Mouse (Mus musculus): ENCODE results near the gene Misp. TPM values are rescaled to one million over a fixed set of nuclear protein-coding genes. Genes with fewer than 3 reads are reported as not detected.

Gene Misp
- under 1 TPM; 0.64 to 0.95 (median 0.70) TPM for total RNA-seq (2022)

DNA sequence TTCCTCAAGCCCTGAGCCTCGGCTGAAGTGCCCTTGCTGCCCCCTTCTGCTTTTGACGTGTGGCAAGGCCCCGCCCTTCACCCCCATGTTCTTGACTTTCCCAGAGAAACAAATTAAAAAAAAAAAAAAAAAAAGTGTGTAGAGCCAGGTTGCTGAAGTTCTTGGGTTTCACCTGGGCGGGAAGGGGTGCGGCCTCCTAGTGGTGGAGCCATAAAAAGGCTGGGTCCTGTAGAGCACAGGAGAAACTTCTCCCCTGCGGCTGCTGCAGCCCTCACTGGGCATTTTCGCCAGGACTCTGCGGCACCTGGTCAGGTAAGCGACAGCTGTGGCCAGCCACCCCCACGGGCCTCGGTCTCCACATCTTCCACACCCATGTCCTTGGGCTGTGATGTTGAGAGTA, at the start of gene Misp:
TSS of gene Misp (plus strand) at position 208 of the 400 bp plus-strand sequence.
- no peak for DNase-seq

DNA sequence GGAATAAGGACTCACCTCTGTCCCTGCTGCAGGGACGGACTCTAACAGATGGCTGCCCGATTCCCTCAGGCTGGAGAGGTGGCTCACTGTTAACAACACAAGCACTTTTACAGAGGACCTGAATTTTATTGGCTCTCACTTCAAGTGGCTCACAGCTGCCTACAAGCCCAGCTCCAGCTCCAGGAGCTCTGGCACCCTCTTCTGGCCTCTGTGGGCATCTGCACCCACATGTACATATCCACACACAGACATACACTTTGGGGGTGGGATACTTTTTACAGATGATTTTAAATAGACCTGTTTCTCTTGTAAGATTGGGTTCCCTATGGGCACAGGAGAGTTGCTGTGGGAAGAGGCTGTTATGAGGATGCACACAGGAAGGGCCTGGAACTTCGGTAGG, 48.5 kb upstream of the Misp start:
- DNase-seq: no peak

DNA sequence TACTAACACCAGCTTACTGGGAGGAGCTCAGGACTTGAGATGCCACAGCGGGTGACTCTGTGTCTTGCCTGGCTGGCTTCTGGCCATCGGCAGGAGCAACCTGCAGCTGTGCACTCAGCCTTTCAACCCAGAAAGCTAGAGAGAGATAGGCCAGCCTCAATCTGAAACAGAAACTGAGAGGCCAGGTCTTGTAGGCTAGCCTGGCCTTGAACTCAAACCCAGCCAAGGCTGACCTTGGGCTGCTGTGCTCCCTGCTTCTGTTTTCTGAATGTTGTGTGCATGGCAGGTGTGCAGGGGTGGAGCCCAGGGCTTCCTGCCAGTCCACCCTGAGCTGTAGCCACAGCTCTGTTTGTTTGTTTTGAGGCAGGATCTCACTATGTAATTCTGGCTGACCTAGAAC, 47.6 kb upstream of the Misp start:
- DNase-seq: no peak

DNA sequence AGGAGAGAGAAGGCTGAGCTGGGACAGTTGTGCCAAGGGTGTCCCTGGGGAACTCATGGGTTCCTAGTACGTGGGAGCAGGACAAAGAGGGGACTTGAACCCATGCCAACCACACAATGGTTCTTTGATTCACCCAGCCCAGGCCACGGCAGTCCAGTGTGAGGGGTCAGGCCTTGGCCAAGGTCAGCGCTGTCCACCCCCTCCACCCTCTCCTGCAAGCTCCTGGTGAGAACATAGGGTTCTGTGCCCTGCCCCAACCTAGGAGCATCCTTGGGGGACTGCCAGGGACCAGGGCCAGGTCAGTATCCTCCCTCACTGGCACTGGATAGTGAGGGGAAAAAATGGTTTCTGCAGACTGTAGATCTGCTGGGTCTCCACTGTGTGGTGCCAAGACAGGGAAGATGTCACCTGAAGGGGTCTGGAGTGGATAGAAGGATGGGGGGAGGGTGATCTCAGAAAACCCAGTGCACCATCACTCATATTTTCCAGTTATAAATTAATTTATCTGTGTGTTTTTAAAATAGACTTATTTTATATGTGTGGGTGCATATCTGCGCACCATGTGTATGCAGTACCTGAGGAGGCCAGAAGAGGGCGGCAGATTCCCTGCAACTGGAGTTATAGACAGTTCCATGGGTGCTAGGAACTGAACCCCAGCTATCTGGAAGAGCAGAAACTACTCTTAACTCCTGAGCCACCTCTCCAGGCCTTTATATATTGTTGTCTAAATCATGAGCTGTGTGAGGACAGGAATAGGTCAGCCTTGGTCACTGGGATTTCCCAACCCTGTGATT, 46.1 kb upstream of the Misp start:
- DNase-seq: no peak

DNA sequence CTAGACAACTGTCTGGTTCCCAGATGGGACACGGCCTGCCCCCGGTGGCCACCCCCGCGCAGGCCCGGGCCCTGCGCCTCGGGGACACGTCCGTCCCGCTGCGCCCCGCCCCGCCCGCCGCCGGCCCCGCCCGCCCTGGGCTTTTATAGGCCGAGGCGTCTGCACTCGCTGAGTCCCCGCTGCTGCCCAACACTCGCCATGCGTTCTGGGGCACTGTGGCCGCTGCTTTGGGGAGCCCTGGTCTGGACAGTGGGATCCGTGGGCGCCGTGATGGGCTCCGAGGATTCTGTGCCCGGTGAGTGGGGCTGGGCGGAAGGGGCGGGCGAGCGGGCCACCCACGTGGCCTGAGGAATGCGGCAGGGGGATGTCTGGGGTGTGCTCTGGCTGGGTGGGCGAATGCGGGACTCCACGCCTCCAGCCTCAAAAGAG, 43.7 kb upstream of the Misp start, which contains the start of gene Fstl3:
TSS of gene Fstl3 (plus strand) at position 170 of the 429 bp plus-strand sequence.
- no peak for DNase-seq

DNA sequence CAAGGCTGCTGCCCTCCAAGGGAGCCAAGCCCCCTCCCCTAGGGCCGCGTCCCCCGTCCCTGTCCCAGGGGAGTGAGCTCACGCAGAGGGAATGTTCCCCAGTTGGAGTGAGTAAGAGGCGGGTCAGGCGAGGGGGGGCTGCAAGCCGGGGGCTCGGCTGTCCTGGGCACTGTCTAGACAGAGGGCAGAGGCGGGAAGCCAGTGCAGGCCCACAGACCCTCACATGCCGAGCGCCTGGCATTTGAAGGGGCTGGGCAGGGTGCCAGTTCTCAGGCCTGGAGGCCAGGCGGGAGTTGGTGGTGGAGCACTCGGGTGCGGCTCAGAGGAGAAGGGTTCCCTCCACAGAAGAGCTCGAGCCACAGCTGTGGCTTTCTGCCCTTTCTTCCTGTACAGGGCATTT, 42.8 kb upstream of the Misp start:
- DNase-seq: no peak

DNA sequence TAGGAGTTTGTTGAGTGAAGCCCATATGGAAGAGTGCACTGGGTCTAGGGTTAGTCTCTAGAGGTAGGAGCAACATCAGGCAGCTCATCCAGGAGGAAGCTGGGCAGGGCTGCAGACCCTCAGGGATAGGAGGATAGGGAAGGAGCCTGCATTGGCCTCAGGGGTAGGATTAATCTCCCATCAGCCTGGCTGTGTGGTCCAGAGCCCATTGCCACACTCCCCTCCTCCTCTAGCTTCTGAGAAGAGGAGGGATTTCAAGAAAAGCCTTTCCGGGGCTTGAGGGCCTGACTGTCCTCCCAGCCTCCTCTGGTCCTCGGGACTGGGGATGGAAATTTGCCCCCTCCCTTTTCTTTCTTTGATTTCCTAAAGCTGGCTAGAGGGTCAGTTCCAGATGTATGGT, 41.6 kb upstream of the Misp start:
- DNase-seq: no peak

DNA sequence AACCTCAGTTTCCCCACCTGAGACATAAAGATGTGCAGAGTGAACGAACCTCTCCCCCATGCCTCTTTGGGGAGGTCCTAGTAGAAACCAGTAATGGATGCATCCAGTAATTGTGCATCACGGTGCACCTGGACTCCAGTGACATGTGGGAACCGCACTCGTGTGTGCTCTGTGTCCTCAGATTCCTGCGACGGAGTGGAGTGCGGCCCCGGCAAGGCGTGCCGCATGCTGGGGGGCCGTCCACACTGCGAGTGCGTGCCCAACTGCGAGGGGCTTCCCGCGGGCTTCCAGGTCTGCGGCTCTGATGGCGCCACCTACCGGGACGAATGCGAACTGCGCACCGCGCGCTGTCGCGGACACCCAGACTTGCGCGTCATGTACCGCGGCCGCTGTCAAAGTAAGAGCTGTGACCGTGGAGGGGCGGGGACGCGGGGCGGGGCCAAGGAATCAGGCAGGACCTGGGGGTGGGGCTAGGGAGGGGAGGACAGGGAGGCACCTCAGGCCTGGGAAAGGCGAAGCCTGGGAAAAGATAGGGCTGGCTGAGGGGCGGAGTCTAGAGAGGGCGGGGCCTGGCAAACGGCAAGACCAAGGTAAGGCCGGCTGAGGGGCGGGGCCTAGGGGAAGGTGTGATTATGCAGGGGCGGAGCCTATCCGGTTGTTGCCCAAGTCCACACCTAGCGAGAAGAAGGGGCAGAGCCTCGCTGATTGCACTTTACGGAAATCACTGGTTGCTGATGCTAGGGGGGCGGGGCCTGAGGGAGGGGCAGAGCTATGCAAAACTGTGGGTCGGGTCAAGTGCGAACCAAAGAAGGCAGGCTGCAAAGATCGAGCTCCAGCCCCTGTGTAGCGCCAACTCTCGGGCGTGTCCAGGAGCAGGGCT, 40.8 kb upstream of the Misp start:
- peak; percentile 97 for DNase-seq

DNA sequence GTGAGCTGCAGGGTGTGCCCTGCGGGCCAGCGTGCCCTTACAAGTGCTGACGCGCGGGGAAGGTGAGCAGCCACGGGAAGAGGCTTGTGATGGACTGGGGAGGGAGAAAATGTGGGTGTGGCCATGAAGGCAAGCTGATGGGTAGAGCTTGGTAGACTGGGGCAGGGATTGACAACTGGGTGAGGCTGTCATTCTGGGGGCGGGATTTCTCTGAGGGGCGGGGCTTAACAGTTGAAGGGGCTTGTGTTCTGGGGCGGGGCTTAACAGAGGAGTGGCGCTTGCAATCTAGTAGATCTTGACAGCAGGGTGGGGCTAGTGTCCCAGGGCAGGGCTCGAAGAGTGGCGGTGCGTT, 40.1 kb upstream of the Misp start:
- no peak for DNase-seq

DNA sequence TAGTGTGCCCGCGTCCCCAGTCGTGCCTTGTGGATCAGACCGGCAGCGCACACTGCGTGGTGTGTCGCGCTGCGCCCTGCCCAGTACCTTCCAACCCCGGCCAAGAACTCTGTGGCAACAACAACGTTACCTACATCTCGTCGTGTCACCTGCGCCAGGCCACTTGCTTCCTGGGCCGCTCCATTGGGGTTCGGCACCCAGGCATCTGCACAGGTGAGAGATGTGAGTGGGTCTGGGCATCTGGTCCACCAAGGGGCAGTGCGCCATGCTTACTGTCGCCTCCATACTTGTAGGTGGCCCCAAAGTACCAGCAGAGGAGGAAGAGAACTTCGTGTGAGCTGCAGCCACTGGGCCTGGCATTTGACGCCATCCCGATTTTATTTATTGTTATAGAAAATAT, 39.6 kb upstream of the Misp start:
- no peak for DNase-seq

DNA sequence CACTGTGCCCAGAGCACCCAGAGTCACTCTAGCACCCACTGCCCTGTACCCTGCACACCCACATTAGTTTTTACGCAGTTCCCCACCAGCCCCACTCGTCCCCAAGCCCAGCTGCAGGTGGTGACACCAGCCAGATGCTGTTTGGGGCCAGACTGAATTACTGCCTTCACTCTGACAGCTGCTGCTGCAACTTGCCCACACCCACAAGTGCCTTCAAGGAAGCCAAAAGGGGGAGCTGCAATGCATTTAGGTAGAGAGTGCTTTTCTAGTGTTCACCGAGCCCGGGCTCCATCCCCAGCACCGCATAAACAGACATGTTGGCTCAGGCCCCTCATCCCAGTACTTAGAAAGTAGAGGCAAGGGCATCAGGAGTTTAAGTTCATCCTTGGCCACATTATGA, 38.8 kb upstream of the Misp start:
- no peak for DNase-seq

DNA sequence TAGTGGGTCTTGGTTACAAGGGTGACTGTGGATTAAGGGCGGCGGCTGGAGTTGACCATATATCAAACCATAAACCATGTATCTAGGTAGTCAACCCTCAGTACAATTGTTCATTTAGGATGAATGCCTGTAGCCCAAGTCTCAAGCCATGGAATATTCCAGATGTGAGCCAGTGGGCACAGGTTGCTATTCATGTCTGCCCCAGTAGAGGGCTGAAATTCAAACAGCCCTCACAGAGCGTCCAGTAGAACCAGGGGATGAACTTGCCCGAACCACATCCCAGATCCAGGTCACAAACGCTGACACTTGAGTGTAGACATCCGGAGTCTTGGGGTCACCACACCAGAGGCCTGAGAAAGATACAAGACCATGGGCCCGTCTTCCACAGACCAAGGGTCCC, 37.7 kb upstream of the Misp start:
- no peak for DNase-seq

DNA sequence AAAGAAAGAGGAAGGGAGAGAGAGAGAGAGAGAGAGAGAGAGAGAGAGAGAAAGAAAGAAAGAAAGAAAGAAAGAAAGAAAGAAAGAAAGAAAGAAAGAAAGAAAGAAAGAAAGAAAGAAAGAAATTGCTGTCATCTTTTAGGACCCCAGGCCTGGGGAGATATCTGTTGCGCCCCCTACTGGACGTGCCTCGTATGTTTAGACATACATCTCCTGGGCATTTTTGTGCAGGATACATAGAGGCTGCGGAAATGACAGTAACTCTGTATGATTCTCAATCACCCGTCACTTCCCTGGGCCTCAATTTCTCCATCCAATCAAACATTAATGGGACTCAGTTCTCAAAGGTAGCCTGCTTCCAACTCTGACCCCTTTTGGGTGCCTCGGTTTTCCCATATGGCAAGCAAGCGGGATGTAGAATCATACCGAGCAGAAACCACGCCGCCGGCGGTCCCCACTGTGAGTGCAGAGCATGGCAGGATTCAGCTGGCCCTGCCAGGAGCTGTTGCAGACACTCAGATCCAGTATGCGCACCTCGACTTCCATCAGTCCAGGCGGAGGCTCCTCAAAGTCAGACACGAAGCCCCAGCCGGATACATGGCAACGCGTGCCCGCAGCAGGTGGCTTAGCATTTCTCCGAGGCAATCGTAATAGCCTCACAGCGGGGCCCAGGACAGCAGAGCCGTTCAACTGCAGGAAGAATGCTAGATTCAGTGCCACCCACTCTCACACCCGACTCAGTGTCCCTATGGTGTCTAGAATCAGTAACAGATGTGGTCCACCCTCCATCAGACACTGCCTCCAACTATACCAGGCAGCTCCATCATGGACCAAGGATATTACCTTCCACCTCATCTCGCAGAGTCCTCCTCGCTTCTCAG, 36.6 kb upstream of the Misp start:
- DNase-seq: no peak

DNA sequence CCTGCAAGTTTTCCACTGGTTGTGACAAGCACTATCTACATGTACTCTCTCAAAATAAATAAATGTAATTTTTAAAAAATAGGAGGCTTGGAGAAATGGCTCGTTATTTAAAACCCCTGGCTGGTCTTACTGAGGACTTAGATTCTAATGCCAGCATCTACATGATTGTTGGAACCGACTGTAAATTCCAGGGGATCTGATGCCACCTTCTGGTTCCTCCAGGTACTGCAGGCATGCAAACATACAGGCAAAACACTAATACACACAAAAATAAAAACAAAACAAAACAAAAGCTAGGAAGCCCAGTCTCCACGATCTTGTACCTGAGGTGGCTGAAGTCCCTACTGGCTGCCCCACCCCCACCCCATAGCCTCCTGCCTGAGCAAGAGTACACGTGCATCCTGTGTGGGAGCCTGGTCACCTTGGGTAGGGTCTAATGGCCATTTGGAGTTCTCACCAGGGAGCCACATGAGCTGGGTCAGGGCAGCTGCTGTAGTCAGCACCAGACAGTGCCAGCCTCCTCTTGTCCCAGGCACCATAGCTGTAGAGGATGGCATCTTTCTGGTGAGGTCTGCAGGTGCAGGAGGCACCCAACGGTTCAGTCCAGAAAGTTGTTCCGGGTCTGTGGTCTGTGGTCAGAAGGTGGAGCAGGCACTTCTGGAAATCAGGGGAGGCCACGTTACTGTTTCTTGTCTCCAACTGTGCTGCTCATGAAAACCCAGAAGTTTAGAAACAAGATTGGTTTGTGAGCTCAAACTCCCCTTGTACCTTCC, 32.2 kb upstream of the Misp start:
- DNase-seq: no peak

DNA sequence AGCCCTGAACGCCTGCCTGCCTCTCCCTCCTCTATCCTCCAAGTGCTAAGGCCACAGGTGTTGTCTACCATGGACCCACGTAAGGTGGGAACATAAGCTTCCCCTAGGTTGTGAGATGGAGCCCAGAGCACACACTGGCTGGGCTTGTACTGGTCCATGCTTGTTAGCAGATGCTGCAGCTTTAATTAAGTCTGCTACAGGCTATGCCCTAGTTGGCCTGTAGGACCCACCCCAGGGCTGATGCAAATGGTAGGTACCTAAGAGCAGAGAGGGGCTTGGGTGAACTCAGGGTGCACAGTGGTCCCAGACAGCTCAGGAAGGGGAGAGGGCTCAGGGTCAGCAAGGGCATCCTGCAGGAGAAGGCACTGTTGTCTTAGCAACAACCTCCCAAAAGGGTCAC, 31.2 kb upstream of the Misp start:
- DNase-seq: no peak

DNA sequence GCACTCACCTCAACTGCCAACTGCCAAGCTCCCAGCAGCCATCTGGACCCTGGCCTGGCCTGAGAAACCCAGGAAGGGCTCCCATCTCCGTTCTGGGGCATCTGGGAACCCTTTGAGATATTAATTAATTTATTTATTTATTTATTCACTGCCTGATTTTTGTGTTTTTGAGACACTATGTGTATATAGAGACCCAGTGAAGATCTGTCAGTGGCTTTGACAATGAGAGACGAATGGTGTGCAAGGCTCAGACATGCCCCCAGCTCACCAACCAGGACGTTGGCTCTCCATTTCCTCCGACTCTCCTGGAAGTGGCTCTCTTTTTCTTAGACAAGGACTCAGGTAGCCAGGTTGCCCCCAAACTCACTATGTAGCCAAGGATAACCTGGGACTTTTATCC, 29.9 kb upstream of the Misp start, which contains the start of gene Prss57:
TSS of gene Prss57 (minus strand) at position 101 of the 400 bp plus-strand sequence.
- DNase-seq: no peak

DNA sequence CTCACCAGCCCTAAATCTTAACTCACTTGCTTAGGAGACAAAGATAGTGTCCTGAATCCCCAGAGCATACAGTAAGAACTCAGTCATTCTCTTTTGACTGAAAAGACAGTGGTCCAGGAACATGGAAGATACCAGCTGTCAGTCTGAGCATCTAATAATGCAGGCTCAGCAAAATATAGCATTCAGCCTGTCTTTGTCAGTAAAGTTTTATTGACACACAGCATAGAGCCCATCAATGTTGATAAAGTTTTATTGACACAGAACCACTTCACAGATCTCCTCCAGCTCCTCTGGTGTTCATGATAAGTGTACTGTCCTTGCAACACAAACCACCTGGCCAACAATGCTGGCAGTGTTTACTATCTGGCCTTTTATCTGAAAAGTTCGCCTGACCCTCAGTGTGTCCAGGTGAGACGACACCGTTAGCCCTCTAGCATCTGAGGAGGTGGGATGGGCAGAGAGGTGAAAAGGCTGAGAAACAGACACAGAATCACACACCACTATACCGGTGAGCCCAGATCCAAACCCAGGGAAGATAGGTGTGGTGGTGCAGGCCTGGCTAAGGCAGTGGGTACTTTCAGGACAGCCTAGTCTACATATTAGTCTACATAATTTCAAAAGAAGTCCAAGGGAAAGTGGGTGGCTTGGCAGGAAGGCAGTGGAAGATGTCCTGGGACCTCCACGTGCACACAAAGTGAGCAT, 28.3 kb upstream of the Misp start:
- DNase-seq: no peak

DNA sequence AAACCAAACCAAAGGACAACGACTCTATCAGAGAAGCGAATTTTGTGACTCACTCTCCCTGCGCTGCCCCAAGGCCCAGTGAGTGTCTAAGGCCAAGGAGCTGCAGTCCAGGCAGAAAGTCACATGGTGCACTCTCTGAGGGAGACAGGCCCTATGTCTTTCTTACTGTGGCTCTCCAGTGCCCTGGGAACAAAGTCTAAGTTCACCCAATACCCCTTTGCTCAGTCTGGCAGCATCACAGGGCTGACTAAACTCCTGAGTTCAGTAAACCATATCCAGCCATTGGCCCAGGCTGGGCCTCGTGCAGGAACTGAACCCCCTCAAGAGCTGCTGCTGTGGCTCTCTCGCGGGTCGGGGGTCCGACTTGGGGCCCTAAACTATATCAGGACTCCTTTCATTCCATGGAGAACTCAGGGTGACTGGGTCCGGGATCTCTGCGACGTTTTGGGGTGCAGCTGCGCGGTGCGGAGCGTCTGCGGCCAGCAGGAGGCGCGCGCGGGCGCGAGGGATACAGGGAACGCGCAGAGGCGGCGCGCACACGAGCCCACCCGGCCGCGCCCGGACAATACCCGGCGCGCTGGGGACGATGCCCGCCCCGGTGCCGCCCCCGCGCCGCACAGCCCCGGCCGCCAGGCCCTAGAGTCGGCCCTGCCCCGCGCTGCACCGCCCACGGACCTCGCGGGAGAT, 27.6 kb upstream of the Misp start, which contains the start of gene Palm:
TSS of gene Palm (plus strand) at position 522 of the 687 bp plus-strand sequence.
- peak; percentile 72 for DNase-seq

DNA sequence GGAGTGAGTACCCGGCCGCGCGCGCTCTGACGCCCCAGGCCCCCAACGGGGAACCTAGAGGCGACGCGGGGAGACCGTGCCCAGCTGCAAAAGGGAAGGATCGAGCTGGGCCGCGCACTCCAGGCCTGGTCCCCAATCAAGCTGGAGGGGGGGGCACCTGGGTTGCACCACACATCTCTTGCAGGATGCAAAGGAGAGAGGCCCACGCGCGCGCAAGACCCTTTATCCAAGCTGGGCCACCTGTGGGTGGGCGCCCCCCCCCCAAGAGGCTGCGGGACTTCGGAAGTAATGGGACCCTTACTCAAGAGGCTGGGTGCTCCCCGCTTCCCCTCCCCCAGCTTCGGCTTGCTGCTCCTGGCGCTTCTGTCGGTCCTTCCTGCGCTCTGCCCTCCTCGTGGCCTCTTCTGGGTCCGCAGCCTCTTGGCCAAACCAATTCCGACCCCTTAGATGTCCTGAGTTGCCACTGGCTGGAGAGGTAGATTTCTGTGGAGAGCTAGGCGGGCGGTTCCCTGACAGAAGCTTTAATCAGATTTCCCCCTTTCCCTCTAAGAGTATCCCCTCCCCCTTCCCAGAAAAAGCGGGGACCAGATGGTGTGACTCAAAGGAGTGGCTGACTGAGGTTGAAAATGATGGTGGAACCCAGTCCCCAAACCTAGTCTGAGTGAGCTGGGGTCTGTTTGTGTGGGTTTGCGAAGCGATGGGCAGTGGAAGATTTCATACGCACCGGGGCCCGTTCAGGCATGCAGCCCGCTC, 26.9 kb upstream of the Misp start:
- no peak for DNase-seq

DNA sequence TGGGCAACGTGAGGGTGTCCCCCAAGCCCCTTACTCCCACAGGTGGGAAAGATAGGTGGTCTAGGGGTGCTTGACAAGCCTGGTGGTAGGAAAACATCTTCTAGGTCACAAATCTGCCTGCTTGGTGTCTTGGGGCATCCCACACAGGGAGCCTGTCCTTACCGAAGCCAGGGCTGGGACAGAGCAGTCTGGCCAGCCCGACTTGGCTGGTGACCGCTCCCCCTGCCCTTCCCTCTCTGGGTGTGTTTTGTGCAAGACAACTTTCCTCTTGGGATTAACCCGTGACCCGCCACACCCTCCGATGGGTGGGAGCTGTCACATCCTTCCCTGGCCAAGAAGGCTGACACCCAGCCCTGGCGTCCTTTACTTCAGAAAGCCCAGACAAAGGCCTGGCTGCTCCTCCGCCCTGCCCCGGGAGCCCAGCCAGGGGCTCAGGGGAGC, 26.3 kb upstream of the Misp start:
- peak; percentile 69 for DNase-seq

All from adrenal gland, adult 8-10 months (tissue).